Mouse (Mus musculus): ENCODE data around the gene Vps37b. TPM values are rescaled to one million over a fixed set of nuclear protein-coding genes. Genes with fewer than 3 reads are reported as not detected.

The Vps37b gene
- polyA plus RNA-seq, 1 experiment from 2014 or later = 27.1 TPM

GRCm38 (mm10) chr5:124049249-124050045 is 17.4 kb upstream of the Vps37b start:
- no peaks in the 10 kb centered on the region for H3K36me3 ChIP-seq (ENCODE audit: control insufficient read depth, insufficient read depth, low read length)
- peak overlapping the region; percentile 82 for H3K27ac ChIP-seq (ENCODE audit: low read length)
- no peaks in the 10 kb centered on the region for H3K9me3 ChIP-seq (ENCODE audit: control insufficient read depth, low read length)
- H3K4me2 ChIP-seq (ENCODE audit: low read depth, low read length) = peak overlapping the region; percentile 10; the same call in 1 of the 2 replicates
- no peaks in the 10 kb centered on the region for H3K27me3 ChIP-seq (replicated peaks; ENCODE audit: control insufficient read depth, insufficient read depth, low read length)
- H3K4me3 ChIP-seq (ENCODE audit: low read length) = no peak overlapping the region
- H3K9ac ChIP-seq (ENCODE audit: low read depth, low read length) = peak overlapping the region; percentile 35
- H3K4me1 ChIP-seq (ENCODE audit: control insufficient read depth, insufficient read depth, low read length) = peaks cover 19% of the 10 kb centered on the region
- no peak for ATAC-seq
- WGBS = 66% methylated on average over 15 of the region's 15 CpGs

GRCm38 (mm10) chr5:124046741-124047401 is 14.8 kb upstream of the Vps37b start:
- Histone ChIP-seq H3K27me3 (replicated peaks; ENCODE audit: control insufficient read depth, insufficient read depth, low read length) (no peaks in the 10 kb centered on the region), H3K27ac (ENCODE audit: low read length) (peak overlapping the region; percentile 73), H3K4me3 (ENCODE audit: low read length) (no peak overlapping the region), H3K4me2 (ENCODE audit: low read depth, low read length) (no peak overlapping the region), H3K9me3 (ENCODE audit: control insufficient read depth, low read length) (no peaks in the 10 kb centered on the region), H3K9ac (ENCODE audit: low read depth, low read length) (peak overlapping the region; percentile 36; the same call in 1 of the 2 replicates), H3K4me1 (ENCODE audit: control insufficient read depth, insufficient read depth, low read length) (peaks cover 23% of the 10 kb centered on the region), H3K36me3 (ENCODE audit: control insufficient read depth, insufficient read depth, low read length) (no peaks in the 10 kb centered on the region)
- ATAC-seq = peak; percentile 89
- WGBS = 60% methylated on average over 7 of the region's 7 CpGs

DNA sequence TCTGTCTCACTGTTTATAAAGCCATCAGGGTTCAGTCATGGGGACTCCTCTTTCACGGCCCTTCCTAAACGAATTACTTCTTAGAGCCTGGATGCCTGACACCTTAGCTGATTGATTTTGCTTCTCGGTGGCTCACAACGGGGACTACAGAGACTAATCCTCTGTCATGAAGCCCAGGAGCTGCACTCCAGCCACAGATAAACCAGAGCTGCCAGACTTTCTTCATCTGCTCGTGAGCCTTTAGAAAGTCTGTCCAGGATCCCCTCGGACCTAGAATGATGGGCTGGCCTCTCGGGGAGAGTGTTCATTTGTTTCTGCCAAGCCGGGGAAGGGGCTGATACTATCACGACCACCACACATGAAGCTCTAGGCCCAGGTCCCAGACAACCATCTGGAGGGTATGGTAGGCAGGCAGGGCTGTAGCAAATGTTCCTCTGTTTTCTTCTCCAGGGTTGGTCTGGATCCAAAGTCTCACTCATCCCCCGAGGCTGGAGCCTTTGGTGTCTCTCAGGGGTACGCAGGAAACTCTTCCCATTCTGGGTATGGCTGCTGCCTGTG is 13.5 kb upstream of the Vps37b start:
- Histone ChIP-seq H3K9me3 (ENCODE audit: control insufficient read depth, low read length) (no peaks in the 10 kb centered on the region), H3K36me3 (ENCODE audit: control insufficient read depth, insufficient read depth, low read length) (no peaks in the 10 kb centered on the region), H3K4me3 (ENCODE audit: low read length) (no peak overlapping the region), H3K27me3 (replicated peaks; ENCODE audit: control insufficient read depth, insufficient read depth, low read length) (no peaks in the 10 kb centered on the region), H3K4me1 (ENCODE audit: control insufficient read depth, insufficient read depth, low read length) (peaks cover 21% of the 10 kb centered on the region), H3K4me2 (ENCODE audit: low read depth, low read length) (no peak overlapping the region), H3K27ac (ENCODE audit: low read length) (no peak overlapping the region), H3K9ac (ENCODE audit: low read depth, low read length) (no peak overlapping the region)
- no peak for ATAC-seq
- WGBS = 36% methylated on average over 11 of the region's 11 CpGs

GRCm38 (mm10) chr5:124043999-124044398 is 11.9 kb upstream of the Vps37b start:
- peak overlapping the region; percentile 60 for H3K27ac ChIP-seq (ENCODE audit: low read length)
- H3K9me3 ChIP-seq (ENCODE audit: control insufficient read depth, low read length) = no peaks in the 10 kb centered on the region
- H3K27me3 ChIP-seq (replicated peaks; ENCODE audit: control insufficient read depth, insufficient read depth, low read length) = no peaks in the 10 kb centered on the region
- ATAC-seq = no peak
- peaks cover 7% of the 10 kb centered on the region for H3K4me1 ChIP-seq (ENCODE audit: control insufficient read depth, insufficient read depth, low read length)
- H3K4me3 ChIP-seq (ENCODE audit: low read length) = no peak overlapping the region
- H3K4me2 ChIP-seq (ENCODE audit: low read depth, low read length) = no peak overlapping the region
- no peak overlapping the region for H3K9ac ChIP-seq (ENCODE audit: low read depth, low read length)
- no peaks in the 10 kb centered on the region for H3K36me3 ChIP-seq (ENCODE audit: control insufficient read depth, insufficient read depth, low read length)
- WGBS = 80% methylated on average over 5 of the region's 5 CpGs

DNA sequence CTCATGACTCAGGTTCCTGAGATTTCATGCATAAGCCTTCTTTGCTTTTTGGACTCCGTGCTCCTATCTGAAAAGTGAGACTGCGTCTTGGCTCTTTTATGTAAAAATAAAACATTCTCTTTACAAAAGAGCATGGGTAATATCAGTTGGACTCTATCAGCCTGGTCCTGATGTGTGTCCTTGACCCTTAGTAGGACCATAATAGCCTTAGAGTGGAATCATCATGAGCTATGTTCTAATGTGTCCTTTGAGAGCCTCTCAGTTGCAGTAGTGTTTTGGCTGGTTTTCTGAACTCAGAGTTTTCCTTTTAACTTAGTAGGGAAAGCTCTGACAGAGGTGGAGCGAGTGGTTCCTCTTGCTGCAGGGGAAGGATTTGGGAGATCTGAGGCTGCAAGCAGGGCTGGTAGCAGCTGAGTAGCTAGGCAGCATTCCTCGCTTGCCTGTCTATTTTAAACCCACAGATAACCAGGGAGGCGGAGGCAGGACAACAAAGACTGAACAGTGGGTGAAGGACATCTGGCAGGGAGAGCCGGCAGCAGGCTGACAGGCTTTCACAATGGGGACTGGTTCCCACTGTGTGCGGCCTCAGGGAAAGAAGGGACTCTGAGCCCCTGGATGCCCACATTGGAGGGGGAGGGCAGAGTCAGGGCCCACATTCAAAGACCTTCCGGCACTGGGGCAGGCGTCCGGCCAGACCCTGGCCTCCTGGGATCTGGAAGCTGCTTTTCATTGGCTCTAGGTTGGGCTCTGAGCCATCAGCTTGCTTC is 11.3 kb upstream of the Vps37b start:
- Histone ChIP-seq H3K4me1 (ENCODE audit: control insufficient read depth, insufficient read depth, low read length) (peaks cover 7% of the 10 kb centered on the region), H3K9ac (ENCODE audit: low read depth, low read length) (no peak overlapping the region), H3K27me3 (replicated peaks; ENCODE audit: control insufficient read depth, insufficient read depth, low read length) (no peaks in the 10 kb centered on the region), H3K9me3 (ENCODE audit: control insufficient read depth, low read length) (no peaks in the 10 kb centered on the region), H3K4me2 (ENCODE audit: low read depth, low read length) (no peak overlapping the region), H3K27ac (ENCODE audit: low read length) (peak overlapping the region; percentile 60), H3K4me3 (ENCODE audit: low read length) (no peak overlapping the region), H3K36me3 (ENCODE audit: control insufficient read depth, insufficient read depth, low read length) (no peaks in the 10 kb centered on the region)
- 0 out of 2 replicates have a peak, but pooled peaks have one; percentile 23 for ATAC-seq
- 56% methylated on average over 10 of the region's 10 CpGs for WGBS

- Histone ChIP-seq H3K27me3 (replicated peaks; ENCODE audit: control insufficient read depth, insufficient read depth, low read length) (no peaks in the 10 kb centered on the region), H3K9me3 (ENCODE audit: control insufficient read depth, low read length) (no peaks in the 10 kb centered on the region), H3K4me2 (ENCODE audit: low read depth, low read length) (no peak overlapping the region), H3K27ac (ENCODE audit: low read length) (no peak overlapping the region), H3K9ac (ENCODE audit: low read depth, low read length) (no peak overlapping the region), H3K4me1 (ENCODE audit: control insufficient read depth, insufficient read depth, low read length) (peaks cover 3% of the 10 kb centered on the region), H3K36me3 (ENCODE audit: control insufficient read depth, insufficient read depth, low read length) (no peaks in the 10 kb centered on the region), H3K4me3 (ENCODE audit: low read length) (no peak overlapping the region)
- WGBS = 72% methylated on average over 9 of the region's 9 CpGs
- ATAC-seq = no peak
Measured at GRCm38 (mm10) chr5:124041097-124041496, 9.0 kb upstream of the Vps37b start.

GRCm38 (mm10) chr5:124039602-124040001 is 7.5 kb upstream of the Vps37b start:
- H3K9me3 ChIP-seq (ENCODE audit: control insufficient read depth, low read length) = no peaks in the 10 kb centered on the region
- no peaks in the 10 kb centered on the region for H3K36me3 ChIP-seq (ENCODE audit: control insufficient read depth, insufficient read depth, low read length)
- peaks cover 3% of the 10 kb centered on the region for H3K4me1 ChIP-seq (ENCODE audit: control insufficient read depth, insufficient read depth, low read length)
- 86% methylated on average over 6 of the region's 6 CpGs for WGBS
- no peak overlapping the region for H3K27ac ChIP-seq (ENCODE audit: low read length)
- no peak overlapping the region for H3K4me2 ChIP-seq (ENCODE audit: low read depth, low read length)
- no peaks in the 10 kb centered on the region for H3K27me3 ChIP-seq (replicated peaks; ENCODE audit: control insufficient read depth, insufficient read depth, low read length)
- ATAC-seq = no peak
- H3K4me3 ChIP-seq (ENCODE audit: low read length) = no peak overlapping the region
- no peak overlapping the region for H3K9ac ChIP-seq (ENCODE audit: low read depth, low read length)

DNA sequence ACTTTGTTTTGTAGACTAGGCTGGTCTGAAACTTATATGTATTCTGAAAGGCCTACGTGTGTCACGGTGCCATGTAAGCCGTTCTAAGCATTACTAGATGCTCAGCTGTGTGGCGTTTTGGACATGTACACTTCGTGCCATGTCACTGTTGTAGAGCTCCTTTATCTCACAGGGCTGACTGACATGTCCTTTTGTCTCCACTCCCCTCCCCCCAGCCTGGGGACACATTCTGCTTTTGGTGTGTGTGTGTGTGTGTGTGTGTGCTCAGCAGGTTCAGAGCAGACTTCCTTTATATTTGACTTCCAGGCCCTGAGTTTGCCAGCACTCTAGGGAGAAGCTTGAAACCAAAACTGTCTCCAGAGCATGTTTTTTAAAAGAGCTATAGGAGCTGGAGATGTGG is 4.8 kb upstream of the Vps37b start:
- ATAC-seq = no peak
- Histone ChIP-seq H3K27ac (ENCODE audit: low read length) (no peak overlapping the region), H3K36me3 (ENCODE audit: control insufficient read depth, insufficient read depth, low read length) (no peaks in the 10 kb centered on the region), H3K4me2 (ENCODE audit: low read depth, low read length) (no peak overlapping the region), H3K4me1 (ENCODE audit: control insufficient read depth, insufficient read depth, low read length) (no peaks in the 10 kb centered on the region), H3K4me3 (ENCODE audit: low read length) (no peak overlapping the region), H3K9me3 (ENCODE audit: control insufficient read depth, low read length) (no peaks in the 10 kb centered on the region), H3K27me3 (replicated peaks; ENCODE audit: control insufficient read depth, insufficient read depth, low read length) (no peaks in the 10 kb centered on the region), H3K9ac (ENCODE audit: low read depth, low read length) (no peak overlapping the region)
- WGBS = 69% methylated on average over 5 of the region's 5 CpGs

- Histone ChIP-seq H3K27me3 (replicated peaks; ENCODE audit: control insufficient read depth, insufficient read depth, low read length) (no peaks in the 10 kb centered on the region), H3K4me2 (ENCODE audit: low read depth, low read length) (no peak overlapping the region), H3K9me3 (ENCODE audit: control insufficient read depth, low read length) (no peaks in the 10 kb centered on the region), H3K4me3 (ENCODE audit: low read length) (no peak overlapping the region), H3K27ac (ENCODE audit: low read length) (no peak overlapping the region), H3K36me3 (ENCODE audit: control insufficient read depth, insufficient read depth, low read length) (no peaks in the 10 kb centered on the region), H3K4me1 (ENCODE audit: control insufficient read depth, insufficient read depth, low read length) (no peaks in the 10 kb centered on the region), H3K9ac (ENCODE audit: low read depth, low read length) (no peak overlapping the region)
- WGBS = 35% methylated on average over 6 of the region's 6 CpGs
- ATAC-seq = no peak
Measured at GRCm38 (mm10) chr5:124036341-124036740, 4.3 kb upstream of the Vps37b start.
